Mouse (Mus musculus) midbrain, postnatal 0 days (tissue): Measurements from ENCODE around the gene Tmem54. TPM values are rescaled to one million over a fixed set of nuclear protein-coding genes. Genes with fewer than 3 reads are reported as not detected.

ENCODE experiments used
- ATAC-seq: fragments of 200-750 bp; cut with Nextera tagmentation; 2 replicates; pipeline ENCODE4 v1.8.0; 2017; ENCODE audit warnings: moderate number of reproducible peaks, mild to moderate bottlenecking, moderate TSS enrichment, moderate library complexity; ENCODE audit not compliant: low FRiP score
- DNase-seq: peaks from one replicate; pipeline ENCODE4 v3.0.0-alpha.2; 2015; ENCODE audit warnings: low spot score
- H3K27ac ChIP-seq: fragments of 300-500 bp; sonication (generic); 2 replicates; pipeline ENCODE4 v1.5.1; 2014; ENCODE audit warnings: low read depth, mild to moderate bottlenecking, low read length, mixed read lengths
- H3K27me3 ChIP-seq: fragments of 300-500 bp; sonication (generic); 2 replicates; pipeline ENCODE4 v1.6.1; 2014; ENCODE audit warnings: low read length, control low read depth, mixed read lengths; ENCODE audit not compliant: insufficient read depth
- H3K36me3 ChIP-seq: fragments of 300-500 bp; sonication (generic); 2 replicates; pipeline ENCODE4 v1.6.1; 2014; ENCODE audit warnings: low read length, control low read depth, mixed read lengths; ENCODE audit not compliant: insufficient read depth
- H3K4me1 ChIP-seq: fragments of 300-500 bp; sonication (generic); 2 replicates; pipeline ENCODE4 v1.6.1; 2014; ENCODE audit warnings: mild to moderate bottlenecking, control low read depth, antibody characterized with exemption, low read length, mixed read lengths; ENCODE audit not compliant: insufficient read depth
- H3K4me2 ChIP-seq: fragments of 300-500 bp; sonication (generic); 2 replicates; pipeline ENCODE4 v1.6.1; 2014; ENCODE audit warnings: low read depth, mild to moderate bottlenecking, low read length, mixed read lengths; ENCODE audit not compliant: poor library complexity, severe bottlenecking
- H3K4me3 ChIP-seq: fragments of 300-500 bp; sonication (generic); 2 replicates; pipeline ENCODE4 v1.5.1; 2014; ENCODE audit warnings: low read depth, mild to moderate bottlenecking, low read length, moderate library complexity
- H3K9ac ChIP-seq: fragments of 300-500 bp; sonication (generic); replicated peaks from 2 replicates; pipeline ENCODE4 v1.6.1; 2014; ENCODE audit warnings: mild to moderate bottlenecking, low read length, moderate library complexity, mixed read lengths; ENCODE audit not compliant: poor library complexity, severe bottlenecking
- H3K9me3 ChIP-seq: fragments of 300-500 bp; sonication (generic); 2 replicates; pipeline ENCODE4 v1.6.1; 2016; ENCODE audit warnings: low read length, control low read depth
- CTCF ChIP-seq: IDR thresholded peaks from 2 replicates; pipeline ENCODE4 v1.5.1; 2016; ENCODE audit warnings: antibody characterized with exemption, mild to moderate bottlenecking
- WGBS: fragments of 180-500 bp; shearing (Covaris S2); extraction: QIAGEN DNeasy Blood & Tissue Kit; methylation state at CpG from one replicate; pipeline ENCODE4 v1.1.7; 2014; 5-methylcytosine and 5-hydroxymethylcytosine counted together
- polyA plus RNA-seq: library from polyadenylated mRNA; unstranded; fragments of >200 nt; fragmentation: Nextera tagmentation; extraction: Ambion mirVana; gene quantifications from 2 replicates; pipeline ENCODE4 v1.2.1, GENCODE M21; 2015
- total RNA-seq: library from RNA; depleted of rRNA; stranded (reverse); fragments of >200 nt; gene quantifications from 2 replicates; pipeline ENCODE4 v1.2.3, GENCODE M21; 2014

The Tmem54 gene
- total and polyA plus RNA-seq, 2 experiments from 2014 or later = 0.99 TPM; not detected in 1

DNA sequence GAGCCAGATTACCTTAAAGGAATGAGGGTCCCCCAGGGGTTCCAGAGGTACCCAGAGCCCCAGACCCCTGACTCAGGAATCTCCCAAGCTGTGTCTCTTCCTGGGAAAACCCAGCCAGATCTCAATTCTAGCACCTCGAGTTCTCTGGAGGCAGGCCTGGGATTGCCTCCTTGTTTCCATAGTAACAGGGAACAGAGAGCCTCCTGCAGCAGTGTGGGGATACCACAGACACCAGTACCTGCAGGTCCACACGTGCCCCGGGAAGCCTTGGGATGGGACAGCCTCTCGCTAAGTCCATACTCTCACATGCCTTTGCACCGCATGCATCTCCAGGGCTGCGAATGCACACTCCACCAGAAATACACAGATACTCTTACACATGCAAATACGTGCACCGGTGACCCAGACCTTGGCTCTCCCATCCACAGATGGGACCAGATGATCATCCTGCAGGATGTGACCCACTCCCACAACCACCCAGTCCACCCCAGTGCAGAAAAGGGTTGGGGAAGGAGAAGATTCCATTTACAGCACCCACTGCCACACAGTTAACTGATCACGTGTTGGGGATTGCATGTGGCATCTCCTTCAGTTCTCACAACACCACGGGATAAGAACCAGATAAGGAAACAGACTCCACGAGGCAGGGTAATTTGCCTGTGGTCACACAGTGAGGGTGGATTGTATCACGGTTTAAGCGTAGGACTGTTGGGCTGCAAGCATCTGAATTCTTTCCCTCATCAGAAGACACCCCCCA, 23.4 kb downstream of the Tmem54 start:
- H3K27ac ChIP-seq = no peak overlapping the region
- no peaks in the 10 kb centered on the region for H3K36me3 ChIP-seq
- ATAC-seq = no peak
- no peak for DNase-seq
- no peaks in the 10 kb centered on the region for H3K9me3 ChIP-seq
- H3K4me1 ChIP-seq = peaks cover 15% of the 10 kb centered on the region; the same call in 1 of the 2 replicates
- no peaks in the 10 kb centered on the region for H3K27me3 ChIP-seq
- no peak overlapping the region for H3K9ac ChIP-seq
- WGBS = 50% methylated on average over 13 of the region's 13 CpGs
- H3K4me2 ChIP-seq = no peak overlapping the region
- H3K4me3 ChIP-seq = no peak overlapping the region
- TF ChIP-seq CTCF = no peak

DNA sequence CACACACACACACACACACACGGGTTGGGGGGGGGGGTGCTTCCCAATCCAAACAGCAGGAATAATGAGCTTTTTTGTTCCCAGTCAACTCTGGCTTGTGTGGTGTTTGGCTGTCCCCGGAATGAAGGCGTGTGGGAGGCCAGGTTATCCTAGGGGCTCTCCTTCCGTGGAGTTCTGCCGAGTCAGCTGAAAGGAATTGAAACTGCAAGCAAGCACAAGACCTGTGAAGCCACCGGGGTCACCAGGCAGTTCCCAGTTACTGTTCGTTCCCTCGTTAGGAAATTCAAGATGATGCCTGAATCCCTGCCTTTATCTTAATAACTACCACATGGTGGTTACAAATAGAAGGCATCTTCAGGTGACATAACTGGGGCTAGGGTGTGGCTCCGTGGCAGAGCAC, 24.0 kb downstream of the Tmem54 start:
- no peaks in the 10 kb centered on the region for H3K27me3 ChIP-seq

DNA sequence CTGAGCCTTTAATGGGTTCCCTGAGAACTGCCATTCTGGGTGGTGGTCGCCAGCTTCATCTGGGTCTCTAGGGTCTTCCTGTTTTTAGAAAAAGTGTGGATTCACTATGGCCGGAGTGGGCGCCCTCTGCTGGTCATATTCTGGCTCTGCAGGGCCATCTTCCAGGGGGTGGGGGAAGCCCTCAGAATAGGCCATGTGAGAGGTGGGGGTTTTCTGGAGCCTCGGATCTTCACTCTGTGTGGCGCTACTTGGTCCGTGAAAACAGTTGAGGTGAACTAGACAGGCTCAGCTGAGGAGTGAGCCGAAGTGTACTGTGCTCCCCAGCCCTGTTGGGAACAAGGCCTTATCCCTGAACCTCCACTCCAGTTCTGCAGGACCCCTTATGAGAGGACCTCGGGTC, 24.8 kb downstream of the Tmem54 start:
- DNase-seq (peak; percentile 73), ATAC-seq (peak; percentile 57)
- Histone ChIP-seq H3K4me3 (no peak overlapping the region), H3K27me3 (no peaks in the 10 kb centered on the region), H3K4me1 (peaks cover 15% of the 10 kb centered on the region; the same call in 1 of the 2 replicates), H3K9ac (0 out of 2 replicates have a peak overlapping the region, but pooled peaks have one; percentile 29), H3K27ac (0 out of 2 replicates have a peak overlapping the region, but pooled peaks have one; percentile 32), H3K4me2 (peak overlapping the region; percentile 34), H3K9me3 (no peaks in the 10 kb centered on the region), H3K36me3 (no peaks in the 10 kb centered on the region)
- WGBS = 2% methylated on average over 8 of the region's 8 CpGs
- peak; percentile 90 for TF ChIP-seq CTCF

More for the DNA sequence above, 24.0 kb downstream of the Tmem54 start:
- Histone ChIP-seq H3K27ac (no peak overlapping the region), H3K4me1 (peaks cover 15% of the 10 kb centered on the region; the same call in 1 of the 2 replicates), H3K9me3 (no peaks in the 10 kb centered on the region), H3K4me3 (no peak overlapping the region), H3K9ac (no peak overlapping the region), H3K4me2 (no peak overlapping the region), H3K36me3 (no peaks in the 10 kb centered on the region)
- 55% methylated on average over 8 of the region's 9 CpGs for WGBS
- DNase-seq (no peak), ATAC-seq (no peak)
- no peak for TF ChIP-seq CTCF

DNA sequence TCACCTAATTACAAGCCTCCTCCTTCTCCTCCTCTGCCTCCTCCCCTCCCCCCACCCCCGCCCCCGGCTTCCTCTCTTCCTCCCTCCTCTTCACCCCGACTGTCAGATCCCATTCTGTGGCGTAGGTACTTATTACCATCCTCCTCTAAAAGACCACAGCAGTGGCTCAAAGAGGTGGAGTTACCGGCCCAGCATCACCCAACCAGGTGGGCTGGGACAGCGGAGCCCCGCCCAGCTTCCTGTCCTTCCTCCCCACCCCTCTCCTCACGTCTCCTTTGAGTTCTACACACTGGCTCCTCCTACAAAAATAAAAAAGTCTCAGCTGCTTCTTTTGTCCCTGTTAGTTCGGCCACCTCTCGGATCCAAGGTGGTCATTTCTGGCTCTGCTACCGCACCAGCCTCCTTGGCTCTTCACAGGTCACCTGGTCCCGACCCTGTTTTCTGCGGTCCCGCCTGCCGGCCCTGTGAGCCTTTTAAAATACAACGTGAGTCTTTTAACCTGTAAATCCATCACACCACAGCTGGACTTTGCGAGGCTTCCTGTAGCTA, 25.5 kb downstream of the Tmem54 start:
- H3K27ac ChIP-seq = 0 out of 2 replicates have a peak overlapping the region, but pooled peaks have one; percentile 32
- no peaks in the 10 kb centered on the region for H3K36me3 ChIP-seq
- H3K9me3 ChIP-seq = no peaks in the 10 kb centered on the region
- 0 out of 2 replicates have a peak overlapping the region, but pooled peaks have one; percentile 6 for H3K4me3 ChIP-seq
- WGBS = 11% methylated on average over 17 of the region's 17 CpGs
- H3K9ac ChIP-seq = 0 out of 2 replicates have a peak overlapping the region, but pooled peaks have one; percentile 29
- no peaks in the 10 kb centered on the region for H3K27me3 ChIP-seq
- DNase-seq = no peak
- no peak for ATAC-seq
- peaks cover 10% of the 10 kb centered on the region; the same call in 1 of the 2 replicates for H3K4me1 ChIP-seq
- H3K4me2 ChIP-seq = peak overlapping the region; percentile 34
- no peak for TF ChIP-seq CTCF

GRCm38 (mm10) chr4:129134799-129135585, 29.6 kb downstream of the Tmem54 start:
- no peaks in the 10 kb centered on the region for H3K27me3 ChIP-seq
- WGBS = 12% methylated on average over 15 of the region's 15 CpGs
- H3K4me1 ChIP-seq = no peaks in the 10 kb centered on the region
- DNase-seq (peak; percentile 84), ATAC-seq (no peak)
- H3K9me3 ChIP-seq = no peaks in the 10 kb centered on the region
- no peak overlapping the region for H3K27ac ChIP-seq
- H3K9ac ChIP-seq = no peak overlapping the region
- peak overlapping the region; percentile 35 for H3K4me2 ChIP-seq
- peak; percentile 91 for TF ChIP-seq CTCF
- no peaks in the 10 kb centered on the region for H3K36me3 ChIP-seq
- H3K4me3 ChIP-seq = no peak overlapping the region
